Mouse (Mus musculus) heart, embryonic 13.5 days (tissue): ENCODE results near the gene Gjb4. TPM values are rescaled to one million over a fixed set of nuclear protein-coding genes. Genes with fewer than 3 reads are reported as not detected.

Source experiments
- ATAC-seq: fragments of 200-750 bp; cut with Nextera tagmentation; 2 replicates; pipeline ENCODE4 v1.8.0; 2017; ENCODE audit warnings: moderate TSS enrichment; ENCODE audit not compliant: insufficient number of reproducible peaks, low FRiP score, low TSS enrichment; ENCODE audit errors: extremely low read depth
- H3K27ac ChIP-seq: fragments of 300-500 bp; sonication (generic); replicated peaks from 2 replicates; pipeline ENCODE4 v1.5.1; 2015; ENCODE audit warnings: moderate library complexity, mild to moderate bottlenecking, inconsistent platforms
- H3K27me3 ChIP-seq: fragments of 300-500 bp; sonication (generic); replicated peaks from 2 replicates; pipeline ENCODE4 v1.6.1; 2015; ENCODE audit warnings: mild to moderate bottlenecking, inconsistent platforms
- H3K36me3 ChIP-seq: fragments of 300-500 bp; sonication (generic); 2 replicates; pipeline ENCODE4 v1.6.1; 2015; ENCODE audit warnings: mild to moderate bottlenecking, inconsistent platforms
- H3K4me1 ChIP-seq: fragments of 300-500 bp; sonication (generic); 2 replicates; pipeline ENCODE4 v1.6.1; 2015; ENCODE audit warnings: inconsistent platforms
- H3K4me2 ChIP-seq: fragments of 300-500 bp; sonication (generic); 2 replicates; pipeline ENCODE4 v1.6.1; 2015; ENCODE audit warnings: inconsistent platforms, mild to moderate bottlenecking, moderate library complexity
- H3K4me3 ChIP-seq: fragments of 300-500 bp; sonication (generic); 2 replicates; pipeline ENCODE4 v1.5.1; 2015; ENCODE audit warnings: moderate library complexity, mild to moderate bottlenecking, inconsistent platforms
- H3K9ac ChIP-seq: fragments of 300-500 bp; sonication (generic); 2 replicates; pipeline ENCODE4 v1.6.1; 2015; ENCODE audit warnings: inconsistent platforms, mild to moderate bottlenecking, moderate library complexity
- H3K9me3 ChIP-seq: fragments of 300-500 bp; sonication (generic); 2 replicates; pipeline ENCODE4 v1.6.1; 2016; ENCODE audit warnings: inconsistent platforms
- WGBS: fragments of 180-500 bp; shearing (Covaris S2); methylation state at CpG from one replicate; pipeline ENCODE4 v1.1.7; 2015; ENCODE audit warnings: mixed read lengths; 5-methylcytosine and 5-hydroxymethylcytosine counted together
- polyA plus RNA-seq: library from polyadenylated mRNA; unstranded; fragments of >200 nt; fragmentation: Nextera tagmentation; extraction: Ambion mirVana; gene quantifications from 2 replicates; pipeline ENCODE4 v1.2.1, GENCODE M21; 2015

Gene Gjb4
- polyA plus RNA-seq, 1 experiment from 2014 or later: 0.23 TPM

- no peak overlapping the region for H3K4me3 ChIP-seq
- whole genome bisulfite sequencing: 61% methylated on average over 5 of the region's 5 CpGs
These were observed 8.9 kb downstream of the Gjb4 start for GRCm38 (mm10) chr4:127345000-127345399.

GRCm38 (mm10) chr4:127341372-127341771, 12.5 kb downstream of the Gjb4 start:
- ATAC-seq: no peak
- Histone ChIP-seq H3K4me1 (no peaks in the 10 kb centered on the region), H3K27me3 (peaks cover 5% of the 10 kb centered on the region; the same call in 1 of the 2 replicates), H3K9ac (no peak overlapping the region), H3K4me2 (no peak overlapping the region), H3K9me3 (no peaks in the 10 kb centered on the region), H3K4me3 (no peak overlapping the region), H3K36me3 (no peaks in the 10 kb centered on the region), H3K27ac (no peak overlapping the region)
- WGBS: 47% methylated on average over 6 of the region's 6 CpGs

More at GRCm38 (mm10) chr4:127345000-127345399, 8.9 kb downstream of the Gjb4 start:
- H3K27ac ChIP-seq: no peak overlapping the region
- H3K4me1 ChIP-seq: no peaks in the 10 kb centered on the region
- ATAC-seq: no peak
- H3K27me3 ChIP-seq: peaks cover 8% of the 10 kb centered on the region; the same call in 1 of the 2 replicates
- H3K9me3 ChIP-seq: no peaks in the 10 kb centered on the region
- no peak overlapping the region for H3K4me2 ChIP-seq
- no peak overlapping the region for H3K9ac ChIP-seq
- no peaks in the 10 kb centered on the region for H3K36me3 ChIP-seq

GRCm38 (mm10) chr4:127337668-127338067, 16.2 kb downstream of the Gjb4 start:
- Histone ChIP-seq H3K9ac (no peak overlapping the region), H3K4me3 (no peak overlapping the region), H3K4me2 (no peak overlapping the region), H3K36me3 (no peaks in the 10 kb centered on the region), H3K4me1 (no peaks in the 10 kb centered on the region), H3K27me3 (peaks cover 11% of the 10 kb centered on the region), H3K9me3 (no peaks in the 10 kb centered on the region), H3K27ac (no peak overlapping the region)
- WGBS: 82% methylated on average over 5 of the region's 5 CpGs
- ATAC-seq: no peak

GRCm38 (mm10) chr4:127334870-127335504, 18.9 kb downstream of the Gjb4 start:
- Histone ChIP-seq H3K9ac (no peak overlapping the region), H3K9me3 (no peaks in the 10 kb centered on the region), H3K27me3 (peaks cover 33% of the 10 kb centered on the region), H3K27ac (no peak overlapping the region), H3K36me3 (no peaks in the 10 kb centered on the region), H3K4me1 (peaks cover 15% of the 10 kb centered on the region), H3K4me3 (no peak overlapping the region), H3K4me2 (no peak overlapping the region)
- ATAC-seq: no peak
- 26% methylated on average over 5 of the region's 5 CpGs for WGBS

GRCm38 (mm10) chr4:127331171-127331570, 22.7 kb downstream of the Gjb4 start:
- Histone ChIP-seq H3K27ac (no peak overlapping the region), H3K9ac (no peak overlapping the region), H3K4me3 (no peak overlapping the region), H3K4me1 (peaks cover 20% of the 10 kb centered on the region), H3K36me3 (no peaks in the 10 kb centered on the region), H3K4me2 (peak overlapping the region; percentile 60; the same call in 1 of the 2 replicates), H3K9me3 (no peaks in the 10 kb centered on the region), H3K27me3 (peaks cover 70% of the 10 kb centered on the region)
- ATAC-seq: no peak
- 20% methylated on average over 13 of the region's 13 CpGs for WGBS

- H3K9me3 ChIP-seq: no peaks in the 10 kb centered on the region
- H3K36me3 ChIP-seq: no peaks in the 10 kb centered on the region
- peak within 1 kb of the TSS; percentile 59 for H3K9ac ChIP-seq
- ATAC-seq: no peak
- peak within 1 kb of the TSS; percentile 60 for H3K4me2 ChIP-seq
- H3K4me1 ChIP-seq: peaks cover 20% of the 10 kb centered on the region
- 2% methylated on average over 48 of the region's 49 CpGs for WGBS
- H3K4me3 ChIP-seq: peak within 1 kb of the TSS; percentile 39
- H3K27ac ChIP-seq: no peak within 1 kb of the TSS
- peaks cover 77% of the 10 kb centered on the region for H3K27me3 ChIP-seq
These were observed 23.4 kb downstream of the Gjb4 start, which contains the start of gene Gjb3 for GRCm38 (mm10) chr4:127330181-127331100. Gene Gjb3 (minus strand): TSS chr4:127330844.

GRCm38 (mm10) chr4:127329751-127330150, 24.1 kb downstream of the Gjb4 start:
- H3K4me2 ChIP-seq: peak overlapping the region; percentile 60
- 2% methylated on average over 13 of the region's 13 CpGs for WGBS
- H3K27me3 ChIP-seq: peaks cover 83% of the 10 kb centered on the region
- peak overlapping the region; percentile 39 for H3K4me3 ChIP-seq
- peaks cover 20% of the 10 kb centered on the region for H3K4me1 ChIP-seq
- H3K27ac ChIP-seq: no peak overlapping the region
- H3K9ac ChIP-seq: 0 out of 2 replicates have a peak overlapping the region, but pooled peaks have one; percentile 59
- no peak for ATAC-seq
- H3K36me3 ChIP-seq: no peaks in the 10 kb centered on the region
- no peaks in the 10 kb centered on the region for H3K9me3 ChIP-seq

GRCm38 (mm10) chr4:127329046-127329445, 24.8 kb downstream of the Gjb4 start:
- H3K4me2 ChIP-seq: no peak overlapping the region
- no peaks in the 10 kb centered on the region for H3K36me3 ChIP-seq
- H3K4me3 ChIP-seq: no peak overlapping the region
- no peak for ATAC-seq
- H3K27me3 ChIP-seq: peaks cover 86% of the 10 kb centered on the region
- WGBS: 19% methylated on average over 3 of the region's 3 CpGs
- H3K4me1 ChIP-seq: peaks cover 20% of the 10 kb centered on the region
- no peaks in the 10 kb centered on the region for H3K9me3 ChIP-seq
- H3K27ac ChIP-seq: no peak overlapping the region
- H3K9ac ChIP-seq: no peak overlapping the region

GRCm38 (mm10) chr4:127328378-127328777, 25.5 kb downstream of the Gjb4 start:
- ATAC-seq: no peak
- Histone ChIP-seq H3K4me3 (no peak overlapping the region), H3K9ac (no peak overlapping the region), H3K4me1 (peaks cover 20% of the 10 kb centered on the region), H3K27me3 (peaks cover 89% of the 10 kb centered on the region), H3K4me2 (no peak overlapping the region), H3K36me3 (no peaks in the 10 kb centered on the region), H3K27ac (no peak overlapping the region), H3K9me3 (no peaks in the 10 kb centered on the region)
- WGBS: 45% methylated on average over 7 of the region's 7 CpGs

- no peak overlapping the region for H3K4me2 ChIP-seq
- H3K27ac ChIP-seq: no peak overlapping the region
- peaks cover 20% of the 10 kb centered on the region for H3K4me1 ChIP-seq
- no peaks in the 10 kb centered on the region for H3K9me3 ChIP-seq
- H3K27me3 ChIP-seq: peaks cover 86% of the 10 kb centered on the region
- H3K9ac ChIP-seq: no peak overlapping the region
- H3K36me3 ChIP-seq: no peaks in the 10 kb centered on the region
- no peak overlapping the region for H3K4me3 ChIP-seq
- ATAC-seq: no peak
- 63% methylated on average over 6 of the region's 6 CpGs for WGBS
These were observed 26.1 kb downstream of the Gjb4 start for GRCm38 (mm10) chr4:127327749-127328148.

GRCm38 (mm10) chr4:127327258-127327657, 26.6 kb downstream of the Gjb4 start:
- Histone ChIP-seq H3K36me3 (no peaks in the 10 kb centered on the region), H3K4me3 (no peak overlapping the region), H3K4me2 (no peak overlapping the region), H3K9ac (no peak overlapping the region), H3K27me3 (peaks cover 81% of the 10 kb centered on the region), H3K9me3 (no peaks in the 10 kb centered on the region), H3K27ac (no peak overlapping the region), H3K4me1 (peaks cover 20% of the 10 kb centered on the region)
- ATAC-seq: no peak
- WGBS: 24% methylated on average over 7 of the region's 7 CpGs
